Mouse (Mus musculus) limb, embryonic 13.5 days (tissue): ENCODE measurements around the gene Samsn1. TPM values are rescaled to one million over a fixed set of nuclear protein-coding genes. Genes with fewer than 3 reads are reported as not detected.

Source experiments
- ATAC-seq: fragments of 200-750 bp; cut with Nextera tagmentation; 2 replicates; pipeline ENCODE4 v1.8.0; 2017; ENCODE audit warnings: low read depth, moderate number of reproducible peaks, moderate TSS enrichment; ENCODE audit not compliant: low FRiP score
- H3K27ac ChIP-seq: fragments of 300-500 bp; sonication (generic); 2 replicates; pipeline ENCODE4 v1.5.1; 2015; ENCODE audit warnings: inconsistent platforms, mild to moderate bottlenecking, moderate library complexity
- H3K27me3 ChIP-seq: fragments of 300-500 bp; sonication (generic); 2 replicates; pipeline ENCODE4 v1.6.1; 2015; ENCODE audit warnings: mild to moderate bottlenecking, inconsistent platforms
- H3K36me3 ChIP-seq: fragments of 300-500 bp; sonication (generic); 2 replicates; pipeline ENCODE4 v1.6.1; 2015; ENCODE audit warnings: inconsistent platforms, mild to moderate bottlenecking, moderate library complexity
- H3K4me1 ChIP-seq: fragments of 300-500 bp; sonication (generic); 2 replicates; pipeline ENCODE4 v1.6.1; 2015; ENCODE audit warnings: inconsistent platforms
- H3K4me2 ChIP-seq: fragments of 300-500 bp; sonication (generic); replicated peaks from 2 replicates; pipeline ENCODE4 v1.6.1; 2015; ENCODE audit warnings: inconsistent platforms, mild to moderate bottlenecking, moderate library complexity
- H3K4me3 ChIP-seq: fragments of 300-500 bp; sonication (generic); 2 replicates; pipeline ENCODE4 v1.5.1; 2015; ENCODE audit warnings: moderate library complexity, mild to moderate bottlenecking, inconsistent platforms
- H3K9ac ChIP-seq: fragments of 300-500 bp; sonication (generic); 2 replicates; pipeline ENCODE4 v1.6.1; 2015; ENCODE audit warnings: mild to moderate bottlenecking, inconsistent platforms
- H3K9me3 ChIP-seq: fragments of 300-500 bp; sonication (generic); 2 replicates; pipeline ENCODE4 v1.6.1; 2016; ENCODE audit warnings: inconsistent platforms
- WGBS: fragments of 180-500 bp; shearing (Covaris S2); methylation state at CpG from one replicate; pipeline ENCODE4 v1.1.7; 2015; 5-methylcytosine and 5-hydroxymethylcytosine counted together
- polyA plus RNA-seq: library from polyadenylated mRNA; unstranded; fragments of >200 nt; fragmentation: Nextera tagmentation; extraction: Ambion mirVana; gene quantifications from 2 replicates; pipeline ENCODE4 v1.2.1, GENCODE M21; 2015

Gene Samsn1
- polyA plus RNA-seq, 1 experiment from 2014 or later, result 2.0 TPM

DNA sequence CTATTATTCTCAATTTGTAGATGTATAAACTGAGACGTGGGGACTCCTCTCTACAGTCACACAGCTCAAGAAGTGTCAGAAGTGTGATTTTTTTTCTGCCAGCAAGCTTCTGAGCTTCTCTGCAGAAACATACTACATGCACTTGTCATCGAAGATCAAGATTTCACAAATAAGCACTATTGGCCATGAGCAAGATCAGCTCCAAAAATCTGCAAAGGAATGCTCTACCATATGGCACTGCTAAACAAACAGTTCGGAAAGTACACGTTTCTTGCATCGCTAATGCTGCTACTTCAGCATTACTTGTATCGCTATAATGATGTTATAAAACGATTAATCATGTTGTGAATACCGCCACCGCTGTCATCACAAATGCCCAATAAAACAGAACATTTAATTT lies 22.0 kb downstream of the Samsn1 start:
- Histone ChIP-seq H3K4me3 (no peak overlapping the region), H3K9me3 (no peaks in the 10 kb centered on the region), H3K36me3 (no peaks in the 10 kb centered on the region), H3K27ac (no peak overlapping the region), H3K4me2 (no peak overlapping the region), H3K9ac (no peak overlapping the region), H3K4me1 (no peaks in the 10 kb centered on the region), H3K27me3 (no peaks in the 10 kb centered on the region)
- 82% methylated on average over 9 of the region's 9 CpGs for WGBS
- ATAC-seq, result no peak

GRCm38 (mm10) chr16:75990173-75990572 lies 31.9 kb downstream of the Samsn1 start:
- Histone ChIP-seq H3K9me3 (no peaks in the 10 kb centered on the region), H3K4me2 (no peak overlapping the region), H3K9ac (no peak overlapping the region), H3K36me3 (no peaks in the 10 kb centered on the region), H3K4me3 (no peak overlapping the region), H3K27me3 (no peaks in the 10 kb centered on the region), H3K4me1 (no peaks in the 10 kb centered on the region), H3K27ac (no peak overlapping the region)
- 33% methylated on average over 1 of the region's 1 CpGs for WGBS
- no peak for ATAC-seq

- Histone ChIP-seq H3K4me2 (no peak overlapping the region), H3K27me3 (no peaks in the 10 kb centered on the region), H3K9ac (no peak overlapping the region), H3K4me3 (no peak overlapping the region), H3K4me1 (no peaks in the 10 kb centered on the region), H3K27ac (no peak overlapping the region), H3K9me3 (peaks cover 4% of the 10 kb centered on the region), H3K36me3 (no peaks in the 10 kb centered on the region)
- ATAC-seq, result no peak
- WGBS, result 81% methylated on average over 1 of the region's 1 CpGs
Observed at GRCm38 (mm10) chr16:75983831-75984230, 38.2 kb downstream of the Samsn1 start.

DNA sequence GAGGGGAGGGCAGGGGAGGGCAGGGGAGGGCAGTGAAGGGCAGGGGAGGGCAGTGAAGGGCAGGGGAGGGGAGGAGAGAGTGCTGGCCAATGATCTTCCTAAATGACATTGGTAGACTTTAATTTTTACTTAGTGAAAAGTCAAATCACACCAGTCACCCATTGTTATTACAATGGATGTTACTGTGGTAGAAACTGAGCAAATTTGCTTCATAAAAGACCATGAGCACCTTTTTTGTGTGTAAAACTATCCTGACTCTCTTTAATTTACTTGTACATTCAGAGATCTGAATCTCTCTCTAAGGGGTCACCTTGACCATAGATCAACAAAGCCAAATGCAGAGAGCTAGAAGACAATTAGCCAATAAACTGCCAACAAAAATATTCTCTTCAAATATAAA lies 42.7 kb downstream of the Samsn1 start:
- ATAC-seq, result no peak
- H3K4me1 ChIP-seq, result no peaks in the 10 kb centered on the region
- no peaks in the 10 kb centered on the region for H3K27me3 ChIP-seq
- no peak overlapping the region for H3K4me3 ChIP-seq
- H3K9ac ChIP-seq, result no peak overlapping the region
- no peak overlapping the region for H3K4me2 ChIP-seq
- no peaks in the 10 kb centered on the region for H3K36me3 ChIP-seq
- H3K9me3 ChIP-seq, result no peaks in the 10 kb centered on the region
- H3K27ac ChIP-seq, result no peak overlapping the region

GRCm38 (mm10) chr16:75977798-75978197 lies 44.3 kb downstream of the Samsn1 start:
- Histone ChIP-seq H3K27ac (no peak overlapping the region), H3K27me3 (no peaks in the 10 kb centered on the region), H3K9me3 (no peaks in the 10 kb centered on the region), H3K4me3 (no peak overlapping the region), H3K4me2 (no peak overlapping the region), H3K36me3 (no peaks in the 10 kb centered on the region), H3K4me1 (no peaks in the 10 kb centered on the region), H3K9ac (no peak overlapping the region)
- 67% methylated on average over 5 of the region's 5 CpGs for WGBS
- ATAC-seq, result no peak

GRCm38 (mm10) chr16:75975682-75976332 lies 46.3 kb downstream of the Samsn1 start:
- no peak overlapping the region for H3K27ac ChIP-seq
- H3K4me3 ChIP-seq, result no peak overlapping the region
- no peaks in the 10 kb centered on the region for H3K36me3 ChIP-seq
- no peak for ATAC-seq
- H3K9ac ChIP-seq, result no peak overlapping the region
- H3K4me1 ChIP-seq, result no peaks in the 10 kb centered on the region
- no peak overlapping the region for H3K4me2 ChIP-seq
- WGBS, result 34% methylated on average over 11 of the region's 11 CpGs
- no peaks in the 10 kb centered on the region for H3K9me3 ChIP-seq
- H3K27me3 ChIP-seq, result no peaks in the 10 kb centered on the region

DNA sequence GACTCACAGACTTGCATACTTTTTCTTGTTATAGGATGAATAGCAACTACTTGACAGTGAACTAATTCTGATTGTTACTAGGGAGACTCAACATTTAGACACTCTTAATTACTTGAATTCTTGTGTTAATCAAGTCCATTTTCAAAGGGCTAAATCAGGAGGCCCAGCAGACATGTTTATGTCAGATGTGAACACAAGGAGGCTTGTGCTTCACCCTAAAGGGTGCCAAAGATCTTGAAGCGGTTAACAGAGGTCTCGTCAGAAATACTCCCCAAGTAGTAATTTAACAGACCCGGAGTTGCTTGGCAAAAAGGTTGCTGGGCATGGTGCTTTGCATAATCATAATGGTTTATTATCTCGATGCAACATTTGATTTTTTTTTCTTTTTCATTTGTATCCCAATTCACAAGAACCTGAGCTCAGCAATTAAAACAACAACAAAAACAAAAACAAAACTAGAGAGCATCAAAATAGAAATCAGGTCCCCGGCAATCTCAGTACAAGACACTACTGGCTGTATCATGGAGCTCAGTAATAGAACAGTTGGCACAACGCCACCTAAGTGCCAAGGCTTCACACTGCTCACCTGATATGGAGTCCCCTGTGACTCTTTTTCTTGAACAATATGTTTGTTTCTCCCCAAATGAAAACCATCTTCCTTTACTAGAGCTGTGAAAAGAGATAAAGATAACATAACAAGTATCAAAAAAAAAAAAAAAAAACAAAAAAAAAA lies 51.6 kb downstream of the Samsn1 start:
- WGBS, result 78% methylated on average over 6 of the region's 6 CpGs

DNA sequence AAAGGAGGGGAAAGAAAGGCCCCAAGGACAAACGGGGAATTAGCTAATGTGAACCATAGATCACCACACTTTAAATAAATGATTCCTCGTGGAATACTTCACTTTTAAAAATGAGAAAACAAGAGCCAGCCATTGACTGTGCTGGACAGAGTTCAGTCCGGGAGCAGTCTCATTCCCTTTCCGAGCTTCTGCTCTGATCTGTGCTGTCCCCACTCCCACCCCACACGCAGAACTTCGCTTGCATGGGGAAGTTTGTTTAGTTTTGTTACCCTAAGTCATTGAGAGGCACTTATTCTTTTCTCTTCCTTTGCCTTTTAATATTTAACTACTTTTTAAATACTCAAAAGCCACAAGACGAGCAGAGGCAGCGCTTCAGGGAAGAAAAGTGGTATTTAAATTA lies 60.1 kb downstream of the Samsn1 start:
- Histone ChIP-seq H3K27ac (no peak overlapping the region), H3K4me1 (no peaks in the 10 kb centered on the region), H3K4me3 (no peak overlapping the region), H3K9ac (no peak overlapping the region), H3K27me3 (no peaks in the 10 kb centered on the region), H3K9me3 (no peaks in the 10 kb centered on the region), H3K36me3 (no peaks in the 10 kb centered on the region), H3K4me2 (no peak overlapping the region)
- ATAC-seq, result no peak
- WGBS, result 67% methylated on average over 8 of the region's 8 CpGs

More for the DNA sequence above, 51.6 kb downstream of the Samsn1 start:
- ATAC-seq, result no peak
- Histone ChIP-seq H3K27ac (no peak overlapping the region), H3K9me3 (no peaks in the 10 kb centered on the region), H3K9ac (no peak overlapping the region), H3K4me2 (no peak overlapping the region), H3K4me3 (no peak overlapping the region), H3K27me3 (no peaks in the 10 kb centered on the region), H3K36me3 (no peaks in the 10 kb centered on the region), H3K4me1 (no peaks in the 10 kb centered on the region)

GRCm38 (mm10) chr16:75961487-75961886 lies 60.6 kb downstream of the Samsn1 start:
- no peak overlapping the region for H3K4me2 ChIP-seq
- H3K9me3 ChIP-seq, result no peaks in the 10 kb centered on the region
- no peaks in the 10 kb centered on the region for H3K4me1 ChIP-seq
- WGBS, result 54% methylated on average over 5 of the region's 5 CpGs
- no peaks in the 10 kb centered on the region for H3K27me3 ChIP-seq
- H3K27ac ChIP-seq, result no peak overlapping the region
- no peaks in the 10 kb centered on the region for H3K36me3 ChIP-seq
- no peak overlapping the region for H3K4me3 ChIP-seq
- no peak for ATAC-seq
- no peak overlapping the region for H3K9ac ChIP-seq

- Histone ChIP-seq H3K4me1 (no peaks in the 10 kb centered on the region), H3K4me2 (no peak overlapping the region), H3K27ac (no peak overlapping the region), H3K9me3 (no peaks in the 10 kb centered on the region), H3K4me3 (no peak overlapping the region), H3K27me3 (no peaks in the 10 kb centered on the region), H3K9ac (no peak overlapping the region), H3K36me3 (no peaks in the 10 kb centered on the region)
- WGBS, result 87% methylated on average over 7 of the region's 7 CpGs
- no peak for ATAC-seq
Observed at GRCm38 (mm10) chr16:75961036-75961435, 61.0 kb downstream of the Samsn1 start.

DNA sequence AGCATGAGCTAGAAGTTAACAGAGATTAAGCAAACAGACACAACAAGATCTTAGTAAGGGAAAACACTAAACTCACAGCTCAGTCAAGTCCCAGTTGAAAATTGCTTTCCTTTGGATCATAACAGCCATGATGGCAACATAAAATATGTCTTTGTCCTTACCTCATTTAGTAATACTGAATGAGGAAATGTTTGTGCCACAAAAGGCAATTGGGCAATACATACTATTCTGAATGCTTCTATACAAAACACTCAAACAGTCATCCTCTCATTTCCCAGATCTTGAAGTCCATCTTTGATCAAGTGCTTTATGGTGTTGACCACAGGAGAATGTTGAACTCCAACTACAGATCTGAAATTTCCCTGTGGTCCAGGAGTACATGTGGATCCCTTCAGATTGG lies 88.7 kb downstream of the Samsn1 start:
- ATAC-seq, result no peak
- H3K4me1 ChIP-seq, result no peaks in the 10 kb centered on the region
- H3K4me3 ChIP-seq, result no peak overlapping the region
- no peak overlapping the region for H3K27ac ChIP-seq
- no peak overlapping the region for H3K9ac ChIP-seq
- H3K27me3 ChIP-seq, result no peaks in the 10 kb centered on the region
- no peak overlapping the region for H3K4me2 ChIP-seq
- no peaks in the 10 kb centered on the region for H3K36me3 ChIP-seq
- H3K9me3 ChIP-seq, result no peaks in the 10 kb centered on the region

- no peak overlapping the region for H3K4me2 ChIP-seq
- WGBS, result 75% methylated on average over 4 of the region's 4 CpGs
- no peak overlapping the region for H3K4me3 ChIP-seq
- H3K4me1 ChIP-seq, result no peaks in the 10 kb centered on the region
- H3K9ac ChIP-seq, result no peak overlapping the region
- no peaks in the 10 kb centered on the region for H3K9me3 ChIP-seq
- H3K27me3 ChIP-seq, result no peaks in the 10 kb centered on the region
- H3K27ac ChIP-seq, result no peak overlapping the region
- no peak for ATAC-seq
- H3K36me3 ChIP-seq, result no peaks in the 10 kb centered on the region
Observed at GRCm38 (mm10) chr16:75930222-75930553, 91.9 kb downstream of the Samsn1 start.
